Mouse (Mus musculus) spleen, postnatal 14 days (tissue): Measurements from ENCODE around the gene Emilin2.

ENCODE experiments used
- DNase-seq, 2 experiments: peaks; one replicate each; pipeline ENCODE4 v3.0.0; 2021 to 2022; ENCODE audit warnings: low spot score in 2 of 2

Emilin2 gene

GRCm38 (mm10) chr17:71300338-71300737 lies 11.4 kb downstream of the Emilin2 start:
- DNase-seq: no peak

GRCm38 (mm10) chr17:71299879-71300278 lies 11.9 kb downstream of the Emilin2 start:
- DNase-seq: no peak

- DNase-seq: no peak
Measured at GRCm38 (mm10) chr17:71294570-71294969, 17.2 kb downstream of the Emilin2 start.

DNA sequence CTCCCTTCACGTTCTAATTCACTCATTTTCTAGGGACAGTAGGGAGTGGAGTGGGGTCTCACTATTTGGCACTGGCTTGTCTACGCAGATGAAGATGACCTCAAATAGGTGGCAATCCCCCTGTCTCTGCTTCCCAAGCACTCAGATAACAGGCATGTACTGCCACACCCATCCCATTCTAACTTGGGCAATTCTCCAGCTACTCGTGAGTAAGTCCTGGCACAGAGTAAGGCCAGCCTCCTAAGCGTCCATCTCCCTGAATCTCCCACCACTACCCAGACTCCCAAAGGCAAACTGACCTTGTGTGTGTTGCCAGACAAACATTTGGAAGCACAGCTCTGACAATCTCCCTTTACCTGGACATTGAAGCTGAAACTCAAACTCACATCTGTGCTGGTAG lies 18.9 kb downstream of the Emilin2 start:
- DNase-seq: no peak

GRCm38 (mm10) chr17:71291897-71292420 lies 19.8 kb downstream of the Emilin2 start:
- DNase-seq: no peak

GRCm38 (mm10) chr17:71290486-71291410 lies 21.0 kb downstream of the Emilin2 start:
- DNase-seq: no peak

- DNase-seq: no peak
Measured at GRCm38 (mm10) chr17:71289572-71290176, 22.1 kb downstream of the Emilin2 start.

DNA sequence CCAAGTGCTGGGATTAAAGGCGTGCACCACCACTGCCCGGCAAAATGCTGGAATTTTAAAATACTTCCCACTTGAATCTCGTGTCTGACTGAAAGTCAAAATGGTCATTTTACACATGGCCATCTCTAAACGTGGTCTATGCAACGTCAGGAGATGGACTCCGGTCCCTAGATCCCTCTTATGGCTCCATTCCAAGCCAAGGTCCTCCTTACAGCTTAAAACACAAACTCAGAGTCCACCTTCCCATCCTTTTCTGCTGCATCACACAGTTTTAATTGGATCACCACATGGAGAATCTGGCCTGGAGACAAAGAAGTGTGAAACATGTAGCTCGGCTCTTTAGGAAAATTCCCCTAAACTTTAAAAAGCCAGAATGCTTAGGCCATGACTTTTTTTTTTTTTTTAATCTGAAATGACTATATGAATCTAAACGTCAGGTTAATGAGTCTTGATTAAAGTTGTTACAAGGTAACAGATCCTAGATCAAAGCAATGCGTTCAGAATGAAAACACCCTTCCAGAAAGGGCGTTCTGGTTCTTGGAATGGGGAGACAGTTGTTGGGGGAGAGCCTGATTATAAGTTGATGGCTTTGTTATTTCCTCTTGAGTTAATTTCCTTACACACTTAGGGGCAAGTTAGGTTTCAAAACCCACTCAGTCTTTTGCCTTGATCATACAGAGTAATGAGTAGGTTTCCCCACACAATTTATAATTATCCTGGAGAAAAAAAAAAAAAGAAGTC lies 22.8 kb downstream of the Emilin2 start:
- DNase-seq: no peak

DNA sequence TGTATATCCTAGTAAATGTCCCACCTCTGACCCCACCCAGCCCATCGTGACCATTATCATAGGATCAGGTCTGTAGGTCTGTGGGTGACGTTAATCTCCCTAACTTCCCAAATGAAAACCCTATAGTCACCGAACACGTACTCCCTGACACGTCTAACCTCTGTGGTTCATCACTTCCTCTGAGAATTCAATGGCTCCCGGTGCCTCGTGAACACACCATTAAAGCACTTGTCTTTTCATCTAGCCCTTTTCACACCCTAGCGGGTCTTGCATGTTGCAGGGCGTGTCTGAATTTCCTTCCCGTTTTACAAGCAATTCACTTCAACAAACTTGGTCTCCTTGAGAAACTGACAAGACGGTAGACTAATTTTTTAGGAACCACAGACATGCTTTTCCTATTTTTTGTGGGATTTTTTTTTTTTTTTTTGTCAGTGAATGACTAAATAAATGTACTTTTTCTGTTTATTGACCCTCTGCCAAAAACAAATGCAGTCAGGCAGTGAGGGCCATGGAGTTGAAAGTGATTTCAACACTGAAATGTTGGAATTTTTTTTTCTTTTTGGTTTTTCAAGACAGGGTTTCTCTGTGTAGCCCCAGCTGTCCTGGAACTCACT lies 23.5 kb downstream of the Emilin2 start:
- peak in 1 of 2 experiments; percentile 36 for DNase-seq

DNA sequence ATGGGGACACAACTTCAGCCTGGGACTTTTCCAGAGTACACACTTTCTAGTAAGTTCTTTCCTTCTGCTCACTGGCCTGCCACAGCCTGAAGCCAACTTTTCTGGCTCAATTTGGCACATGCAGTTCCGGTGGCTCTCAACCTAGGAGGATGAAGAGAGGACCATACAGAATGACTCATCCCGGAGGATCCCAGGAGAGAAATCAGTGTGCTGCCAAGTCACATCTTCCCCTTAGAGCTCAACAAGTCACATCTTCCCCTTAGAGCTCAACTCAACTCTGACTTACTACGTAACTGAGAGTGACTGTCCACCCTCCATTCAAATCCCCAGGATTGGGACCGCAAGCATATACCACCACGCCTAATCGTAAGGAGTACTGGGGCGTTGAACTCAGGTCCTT lies 24.2 kb downstream of the Emilin2 start:
- no peak for DNase-seq

DNA sequence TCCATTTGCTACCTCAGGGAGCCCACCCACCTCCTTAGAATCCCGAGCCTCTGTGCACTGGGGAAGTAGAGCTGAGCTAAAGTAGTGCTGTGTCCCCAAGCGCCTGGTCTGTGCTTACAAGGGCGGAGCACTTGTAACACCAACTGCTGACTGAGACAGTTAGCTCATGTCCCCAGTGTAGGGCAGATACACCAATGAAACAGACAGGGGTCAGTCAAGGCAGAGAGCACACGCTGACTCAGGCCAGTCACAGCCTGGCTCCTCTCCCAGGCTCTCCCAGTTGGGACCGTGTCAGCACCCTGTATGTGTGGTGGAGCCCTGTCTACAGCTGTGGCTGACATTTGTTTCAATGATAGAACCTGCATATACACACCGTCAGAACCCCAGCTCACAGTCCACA lies 25.8 kb downstream of the Emilin2 start:
- no peak for DNase-seq

- DNase-seq: no peak
Measured at GRCm38 (mm10) chr17:71284890-71285289, 26.9 kb downstream of the Emilin2 start.

GRCm38 (mm10) chr17:71283237-71283636 lies 28.5 kb downstream of the Emilin2 start:
- no peak for DNase-seq

DNA sequence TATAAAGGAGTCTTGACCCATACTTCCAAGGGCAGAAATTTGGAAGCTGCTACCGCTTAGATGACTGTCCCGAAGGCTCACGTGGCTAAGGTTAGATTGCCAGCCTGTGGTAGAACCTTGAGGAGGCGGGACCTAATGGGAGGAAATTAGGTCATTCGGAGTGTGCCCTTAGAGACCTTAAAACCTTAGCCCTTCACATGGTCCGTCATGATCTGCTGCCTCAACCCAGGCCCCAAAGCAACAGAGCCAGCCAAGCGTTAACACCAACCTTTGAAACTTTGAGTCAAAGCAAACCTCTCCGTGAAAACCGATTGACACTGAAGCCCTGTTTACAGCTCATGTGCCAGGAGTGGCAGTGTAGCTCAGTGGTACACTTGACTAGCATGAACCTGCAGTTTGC lies 29.1 kb downstream of the Emilin2 start:
- DNase-seq: no peak

DNA sequence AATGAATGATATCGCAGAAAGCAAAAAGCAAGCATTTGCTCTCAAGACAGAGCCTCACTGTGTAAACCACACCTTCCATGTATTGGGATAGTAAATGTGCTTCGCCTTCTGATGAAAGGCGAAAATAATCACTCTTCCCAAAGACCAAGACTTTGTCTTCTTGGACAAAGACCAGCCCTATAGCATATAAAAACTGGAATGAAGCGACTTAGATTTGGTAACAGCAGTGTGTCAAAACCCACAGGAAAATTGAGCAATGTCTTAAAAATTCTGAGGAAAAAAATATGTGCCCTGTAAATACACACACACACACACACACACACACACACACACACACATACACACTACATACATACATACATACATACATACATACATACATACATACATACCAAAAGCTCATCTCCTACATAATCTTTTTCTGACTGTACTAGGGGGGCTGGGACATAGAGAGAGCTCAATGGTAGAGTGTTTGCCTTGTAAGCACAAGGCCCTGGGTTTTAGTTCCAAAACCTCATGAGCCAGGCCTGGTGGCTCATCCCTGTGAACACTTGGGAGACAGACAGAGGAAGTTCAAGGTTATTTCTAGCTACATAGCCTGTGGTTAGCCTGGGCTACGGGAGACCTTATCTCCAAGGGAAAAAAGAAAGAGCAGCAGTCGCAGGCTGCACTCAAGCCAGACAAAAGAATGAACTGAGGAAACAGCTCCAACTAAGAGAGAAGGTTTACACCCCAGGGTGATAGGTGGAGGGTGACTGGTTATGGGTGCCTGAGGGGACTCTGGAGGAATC lies 33.9 kb downstream of the Emilin2 start:
- DNase-seq: no peak

DNA sequence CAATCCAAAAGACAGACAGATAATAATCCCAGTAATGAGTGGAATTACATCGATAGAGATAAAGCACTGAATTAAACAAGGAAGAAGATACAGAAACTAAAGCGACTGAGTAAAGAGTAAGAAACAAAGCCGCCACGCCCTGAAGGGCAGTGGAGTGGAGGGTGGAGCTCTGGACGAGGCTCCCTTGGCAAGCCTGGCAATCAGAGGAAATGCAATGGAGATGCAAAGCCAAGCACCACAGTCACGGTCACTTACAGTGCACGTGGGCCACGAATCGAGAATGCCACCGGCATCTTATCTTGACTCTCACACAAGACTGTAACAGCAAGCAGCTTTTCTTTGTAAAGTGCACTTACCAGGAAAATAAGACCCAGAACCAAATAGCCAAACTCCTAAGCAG lies 35.0 kb downstream of the Emilin2 start:
- no peak for DNase-seq

DNA sequence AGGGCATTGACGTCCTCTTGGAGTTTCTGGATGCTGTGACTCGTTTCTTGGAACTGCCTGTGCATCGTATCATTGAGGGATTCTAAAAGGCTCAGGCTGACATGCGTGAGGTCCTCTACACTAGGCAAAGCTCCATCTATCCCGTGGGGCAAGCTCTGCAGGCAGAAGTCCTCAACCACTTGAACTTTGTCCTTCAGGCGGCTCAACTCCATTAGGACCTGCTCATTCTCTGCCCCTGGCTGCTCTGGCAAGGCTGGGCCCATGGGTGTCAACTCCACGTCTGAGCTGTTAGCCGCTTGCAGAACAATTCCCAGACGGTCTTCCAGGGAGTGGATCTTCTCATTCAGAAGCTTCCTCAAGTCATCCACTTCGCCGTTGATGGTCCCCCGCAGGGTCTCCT lies 37.9 kb downstream of the Emilin2 start:
- no peak for DNase-seq

- DNase-seq: no peak
Measured at GRCm38 (mm10) chr17:71268599-71268998, 43.2 kb downstream of the Emilin2 start.

DNA sequence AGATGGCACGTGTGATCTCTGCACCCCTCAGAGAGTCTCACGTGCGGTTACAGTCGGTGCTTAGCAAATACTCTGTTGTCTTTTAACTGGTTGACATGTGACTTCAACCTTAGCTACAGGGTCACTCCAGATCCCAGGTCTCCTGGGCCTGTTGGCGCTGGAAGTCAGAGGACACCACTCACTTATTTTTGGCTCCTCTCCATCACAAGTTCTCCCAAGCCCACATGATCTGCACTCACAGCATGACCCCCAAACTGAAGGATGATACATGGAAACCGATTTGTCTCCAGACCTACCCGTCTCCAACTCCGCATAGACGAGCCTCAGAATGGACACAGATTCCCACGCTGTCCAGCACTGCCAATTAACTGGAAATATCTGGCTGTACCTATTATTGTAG lies 43.6 kb downstream of the Emilin2 start:
- DNase-seq: no peak

DNA sequence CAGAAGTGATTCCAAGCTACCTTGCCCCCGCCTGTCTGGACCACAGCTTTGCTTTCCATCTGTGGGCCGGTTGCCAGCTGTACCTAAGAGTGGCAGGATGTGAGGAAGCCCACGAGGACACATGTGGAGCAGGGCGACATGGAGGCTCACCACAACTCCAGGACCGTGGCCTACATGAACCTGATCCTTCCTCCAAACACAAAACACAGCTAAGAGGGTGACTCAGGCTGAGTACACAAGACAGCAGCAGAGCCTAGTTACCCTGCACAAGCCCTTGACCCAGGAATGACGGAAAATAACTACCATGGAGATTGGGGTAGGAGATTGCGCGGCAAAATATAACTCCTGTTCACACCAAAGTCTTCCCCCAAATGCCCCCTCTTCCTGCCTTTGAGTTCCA lies 44.4 kb downstream of the Emilin2 start:
- no peak for DNase-seq
